Mouse (Mus musculus): ENCODE measurements at regions not wholly inside any gene's neighbourhood (a gene's known extent, or its start where the extent isn't known, plus 50 kb on each side); places are given as distances from the start of the nearest gene placed in this dataset.

DNA sequence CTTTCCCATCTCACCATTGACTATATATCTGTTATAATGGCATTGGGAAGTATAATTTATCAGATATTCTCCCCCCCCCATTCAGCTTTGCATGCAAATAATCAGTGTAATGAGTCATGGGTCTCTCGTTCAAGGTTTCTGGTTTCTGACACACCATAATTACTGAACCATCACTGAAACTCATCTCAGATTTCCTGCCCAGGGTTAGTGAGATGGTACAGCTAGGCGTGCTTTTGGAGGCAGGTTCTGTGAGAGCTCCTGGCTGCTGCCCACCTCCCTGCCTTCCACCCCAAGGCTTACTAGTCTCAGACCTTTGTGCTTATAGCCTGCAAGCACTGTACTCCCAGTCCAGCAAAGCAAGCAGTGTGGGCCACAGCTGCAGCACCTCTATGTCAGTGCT lies 122.5 kb upstream of the Nampt start:
- TF ChIP-seq POLR2A (IDR thresholded peaks at IDR 0.05; ENCODE audit: low read depth, low read length): no peak
- TF ChIP-seq CTCF (IDR thresholded peaks at IDR 0.05; ENCODE audit: extremely low read depth, insufficient read length, insufficient replicate concordance, low read depth, low read length): no peak
